Mouse (Mus musculus) monocyte, adult 2 months (primary cell): ENCODE results near the gene Dnm1.
"Not testable (repeated sequence)": the region's sequence is repeated elsewhere in the genome, so short reads cannot be mapped to it uniquely, and the experiment has no call there.

Experiments used
- DNase-seq, 2 experiments: peaks; one replicate each; pipeline ENCODE4 v3.0.0; 2022; ENCODE audit warnings: low spot score in 2 of 2, low read depth in 1 of 2

The Dnm1 gene

GRCm38 (mm10) chr2:32362274-32362673, 9.1 kb upstream of the Dnm1 start:
- not testable (repeated sequence) for DNase-seq

- DNase-seq: peak in 1 of 2 experiments; percentile 46
Measured at GRCm38 (mm10) chr2:32361437-32361836, 8.3 kb upstream of the Dnm1 start.

- no peak for DNase-seq
Measured at GRCm38 (mm10) chr2:32360741-32361140, 7.6 kb upstream of the Dnm1 start.

GRCm38 (mm10) chr2:32358381-32358780, 5.2 kb upstream of the Dnm1 start:
- DNase-seq: no peak

- no peak for DNase-seq
Measured at GRCm38 (mm10) chr2:32357710-32358109, 4.6 kb upstream of the Dnm1 start.

GRCm38 (mm10) chr2:32356216-32356615, 3.1 kb upstream of the Dnm1 start:
- no peak for DNase-seq

GRCm38 (mm10) chr2:32354336-32354895, 1.3 kb upstream of the Dnm1 start:
- no peak for DNase-seq

GRCm38 (mm10) chr2:32353836-32354235, 698 bp upstream of the Dnm1 start:
- no peak for DNase-seq

- DNase-seq: no peak
Measured at GRCm38 (mm10) chr2:32352151-32353006, 759 bp downstream of the Dnm1 start, which contains the start of gene Ciz1. Ciz1 (plus strand) TSS chr2:32352327.

GRCm38 (mm10) chr2:32351471-32351961, 1.6 kb downstream of the Dnm1 start:
- no peak for DNase-seq

GRCm38 (mm10) chr2:32350471-32351051, 2.6 kb downstream of the Dnm1 start:
- no peak for DNase-seq

GRCm38 (mm10) chr2:32349625-32350255, 3.4 kb downstream of the Dnm1 start:
- no peak for DNase-seq

- DNase-seq: no peak
Measured at GRCm38 (mm10) chr2:32348311-32348710, 4.8 kb downstream of the Dnm1 start.

- no peak for DNase-seq
Measured at GRCm38 (mm10) chr2:32347019-32347418, 6.1 kb downstream of the Dnm1 start.

GRCm38 (mm10) chr2:32344598-32345321, 8.4 kb downstream of the Dnm1 start:
- no peak for DNase-seq

GRCm38 (mm10) chr2:32344056-32344455, 9.1 kb downstream of the Dnm1 start:
- no peak for DNase-seq

GRCm38 (mm10) chr2:32343351-32343671, 9.8 kb downstream of the Dnm1 start:
- DNase-seq: no peak

GRCm38 (mm10) chr2:32342539-32343350, 10.4 kb downstream of the Dnm1 start:
- no peak for DNase-seq

- no peak for DNase-seq
Measured at GRCm38 (mm10) chr2:32342039-32342438, 11.1 kb downstream of the Dnm1 start.

GRCm38 (mm10) chr2:32341634-32341939, 11.6 kb downstream of the Dnm1 start:
- no peak for DNase-seq
